Mouse (Mus musculus) urinary bladder, postnatal 36 days (tissue): Measurements from ENCODE around the gene Cherp.
A peak's percentile ranks its signal among the peaks of the same experiment; 100 is the strongest.

Experiments used
- DNase-seq, 2 experiments: peaks; one replicate each; pipeline ENCODE4 v3.0.0; 2022; ENCODE audit warnings: low spot score in 2 of 2, mixed read lengths in 1 of 2

The Cherp gene

GRCm38 (mm10) chr8:72470684-72471083 is 4.3 kb downstream of the Cherp start:
- no peak for DNase-seq

- DNase-seq, result no peak
Measured at GRCm38 (mm10) chr8:72469984-72470383, 5.0 kb downstream of the Cherp start.

GRCm38 (mm10) chr8:72469243-72469642 is 5.8 kb downstream of the Cherp start:
- DNase-seq, result no peak

GRCm38 (mm10) chr8:72464211-72464610 is 10.8 kb downstream of the Cherp start:
- DNase-seq, result no peak

- DNase-seq, result no peak
Measured at GRCm38 (mm10) chr8:72459881-72460533, 15.0 kb downstream of the Cherp start.

GRCm38 (mm10) chr8:72458457-72458856 is 16.6 kb downstream of the Cherp start:
- no peak for DNase-seq

- no peak for DNase-seq
Measured at GRCm38 (mm10) chr8:72457806-72458205, 17.2 kb downstream of the Cherp start.

- no peak for DNase-seq
Measured at GRCm38 (mm10) chr8:72455317-72455716, 19.7 kb downstream of the Cherp start.

GRCm38 (mm10) chr8:72453904-72454303 is 21.1 kb downstream of the Cherp start:
- DNase-seq, result no peak

GRCm38 (mm10) chr8:72451516-72451915 is 23.5 kb downstream of the Cherp start:
- no peak for DNase-seq

- no peak for DNase-seq
Measured at GRCm38 (mm10) chr8:72445071-72445470, 30.0 kb downstream of the Cherp start.

- DNase-seq, result no peak
Measured at GRCm38 (mm10) chr8:72443994-72444350, 31.1 kb downstream of the Cherp start.

GRCm38 (mm10) chr8:72443338-72443993 is 31.6 kb downstream of the Cherp start, which contains the start of the genes Calr3 and 1700030K09Rik:
Gene Calr3, minus strand, starts transcription at chr8:72443870.
Gene 1700030K09Rik, plus strand, starts transcription at chr8:72443880.
- peak; percentile 97 to 98 for DNase-seq

- no peak for DNase-seq
Measured at GRCm38 (mm10) chr8:72438248-72439015, 36.6 kb downstream of the Cherp start.

GRCm38 (mm10) chr8:72434952-72435351 is 40.1 kb downstream of the Cherp start:
- peak; percentile 52 to 70 for DNase-seq

GRCm38 (mm10) chr8:72429676-72430075 is 45.4 kb downstream of the Cherp start:
- DNase-seq, result no peak

- no peak for DNase-seq
Measured at GRCm38 (mm10) chr8:72422926-72423325, 52.1 kb downstream of the Cherp start.

GRCm38 (mm10) chr8:72421362-72422335 is 53.4 kb downstream of the Cherp start, which contains the start of gene Eps15l1:
Gene Eps15l1, minus strand, starts transcription at chr8:72421460.
- peak; percentile 98 to 99 for DNase-seq

GRCm38 (mm10) chr8:72420571-72421361 is 54.3 kb downstream of the Cherp start:
- DNase-seq, result peak in 1 of 2 experiments; percentile 25

- DNase-seq, result no peak
Measured at GRCm38 (mm10) chr8:72418073-72418472, 57.0 kb downstream of the Cherp start.
